Mouse (Mus musculus) left cerebral cortex, postnatal 36 days (tissue): ENCODE data around the gene Kpna3. TPM values are rescaled to one million over a fixed set of nuclear protein-coding genes. Genes with fewer than 3 reads are reported as not detected.
A peak's percentile ranks its signal among the peaks of the same experiment; 100 is the strongest.
"Not testable (repeated sequence)": the region's sequence is repeated elsewhere in the genome, so short reads cannot be mapped to it uniquely, and the experiment has no call there.

Source experiments
- DNase-seq, 2 experiments: peaks; one replicate each; pipeline ENCODE4 v3.0.0; 2021 to 2022; ENCODE audit warnings: low spot score in 2 of 2, mixed read lengths in 1 of 2
- intact Hi-C: fragments of 180-260 bp; cut with DNase I; formaldehyde crosslinking; loops from one replicate; pipeline ENCODE4 v1.15.1; 2025
- total RNA-seq, 2 experiments: library from RNA; stranded (reverse); gene quantifications; 2 replicates each; pipeline ENCODE4 v1.2.3; 2021

Kpna3 gene
- total RNA-seq, 2 experiments from 2014 or later, result 68.0 to 71.6 TPM

DNA sequence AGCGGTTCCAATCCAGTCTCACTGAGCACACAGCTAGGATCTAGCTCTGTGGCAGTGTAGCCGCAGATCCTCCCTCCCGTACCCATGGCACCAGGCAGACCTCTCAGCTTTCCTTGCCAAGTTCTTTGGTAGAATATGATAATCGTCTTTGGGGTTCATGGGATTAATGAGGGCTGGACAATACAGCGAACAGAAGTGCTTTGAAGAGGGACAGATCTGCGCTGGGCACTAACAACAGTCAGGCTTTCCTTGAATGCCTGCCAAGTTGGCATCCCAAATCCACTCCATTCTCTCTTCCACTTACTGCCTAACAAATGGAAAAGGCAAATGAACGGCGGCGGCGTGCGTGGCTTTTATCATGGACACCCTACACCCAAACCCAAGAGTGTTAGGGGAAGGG is 109.1 kb downstream of the Kpna3 start:
- intact Hi-C loops, result loop anchor here (5.0 to 10.0 kb wide), 4 partner anchors 37 to 1124 kb away; partner anchors contain the start of genes Gucy1b2 and Kpna3
- peak; percentile 28 to 45 for DNase-seq

DNA sequence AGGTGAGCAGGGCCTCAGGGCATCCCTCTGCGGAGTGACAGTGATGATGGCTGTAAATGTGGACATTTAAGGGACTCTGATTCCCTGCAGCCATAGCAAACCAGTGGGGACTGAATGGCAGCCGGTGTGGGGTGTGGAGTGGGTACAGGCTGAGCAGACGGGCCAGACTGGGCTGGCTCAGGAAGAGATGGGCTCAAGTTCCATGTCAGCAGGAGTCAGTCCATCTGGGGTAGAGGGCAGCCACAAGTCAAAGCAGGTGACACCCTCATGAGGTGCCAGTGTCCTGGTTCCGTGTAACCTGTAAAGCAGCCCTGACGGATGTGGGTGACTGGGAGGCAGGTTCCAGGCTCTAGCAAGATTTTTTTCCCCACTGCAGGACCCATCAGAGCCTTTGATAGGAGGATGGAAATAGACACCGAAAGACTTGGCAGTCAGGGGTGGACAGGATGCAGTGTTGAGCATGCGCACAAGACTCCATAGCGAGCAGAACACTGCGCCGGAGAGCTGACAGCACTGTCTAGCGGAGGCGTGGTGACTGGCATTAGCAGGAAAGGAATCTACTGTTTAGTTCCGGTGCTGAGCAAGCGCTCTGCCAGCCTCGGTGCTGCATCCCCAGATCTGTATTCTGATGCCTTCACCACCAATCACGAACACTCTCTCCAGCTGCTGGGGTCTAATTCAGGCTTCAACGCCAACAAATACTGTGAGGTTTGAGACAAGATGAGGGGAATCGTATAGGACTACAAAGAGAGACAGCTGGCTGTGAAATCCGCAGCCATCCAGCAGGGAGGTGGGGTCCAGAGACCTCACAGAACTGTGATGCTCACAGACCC is 111.8 kb downstream of the Kpna3 start:
- intact Hi-C loops, result no loop called here
- DNase-seq, result peak; percentile 86 to 87

DNA sequence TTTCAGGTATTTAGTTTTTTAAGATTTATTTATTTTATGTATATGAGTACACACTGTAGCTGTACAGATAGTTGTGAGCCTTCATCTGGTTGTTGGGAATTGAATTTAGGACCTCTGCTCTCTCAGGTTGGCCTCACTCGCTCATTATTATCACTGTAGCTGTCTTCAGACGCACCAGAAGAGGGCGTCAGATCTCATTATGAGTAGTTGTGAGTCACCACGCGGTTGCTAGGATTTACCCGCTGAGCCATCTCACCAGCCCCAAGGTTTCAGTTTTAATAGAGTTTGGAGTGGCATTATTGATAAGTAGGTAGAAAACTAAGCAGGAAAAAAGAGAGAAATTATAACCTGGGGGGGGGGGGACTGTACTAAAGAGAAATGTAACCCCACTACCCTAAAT is 112.7 kb downstream of the Kpna3 start:
- intact Hi-C loops, DNase-seq: not testable (repeated sequence)

DNA sequence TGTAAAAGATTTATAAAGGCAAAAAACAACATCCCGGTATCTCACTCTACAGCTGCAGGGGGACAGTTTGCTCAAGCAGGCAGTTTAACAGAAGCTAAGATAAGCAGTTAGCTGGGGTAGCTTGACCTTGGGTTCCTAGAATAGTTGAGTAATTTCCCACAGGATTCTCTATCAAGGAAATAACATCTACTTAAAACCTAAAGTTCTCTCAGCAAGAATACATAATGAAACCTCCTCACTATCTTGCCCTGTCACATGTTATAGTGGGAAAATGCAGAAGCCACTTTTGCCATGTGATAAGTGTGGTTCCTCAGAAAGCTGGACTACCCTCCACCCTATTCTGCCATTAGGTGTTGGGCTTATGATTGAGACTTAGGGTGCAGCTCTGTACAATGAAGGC is 116.9 kb downstream of the Kpna3 start:
- no peak for DNase-seq
- intact Hi-C loops, result no loop called here

DNA sequence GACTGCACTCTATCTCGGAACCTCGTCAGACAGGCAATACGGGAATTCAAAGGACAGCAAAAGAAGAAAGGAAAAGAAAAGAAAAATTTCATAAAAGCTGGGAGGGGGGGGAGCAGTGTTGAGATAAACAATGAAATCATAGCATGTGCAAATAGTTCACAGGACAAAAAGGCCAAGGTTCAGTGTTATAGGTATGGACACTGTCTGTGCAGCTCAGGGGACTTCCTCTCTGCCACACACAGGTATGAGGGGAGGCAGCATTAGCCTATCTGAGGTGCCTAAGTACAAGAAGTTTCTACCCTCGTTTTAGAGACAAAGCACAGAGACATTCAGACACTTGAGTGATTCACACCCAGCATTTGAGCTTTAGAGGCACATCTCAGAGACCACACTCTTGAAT is 118.5 kb downstream of the Kpna3 start:
- DNase-seq, result no peak
- intact Hi-C loops, result no loop called here

DNA sequence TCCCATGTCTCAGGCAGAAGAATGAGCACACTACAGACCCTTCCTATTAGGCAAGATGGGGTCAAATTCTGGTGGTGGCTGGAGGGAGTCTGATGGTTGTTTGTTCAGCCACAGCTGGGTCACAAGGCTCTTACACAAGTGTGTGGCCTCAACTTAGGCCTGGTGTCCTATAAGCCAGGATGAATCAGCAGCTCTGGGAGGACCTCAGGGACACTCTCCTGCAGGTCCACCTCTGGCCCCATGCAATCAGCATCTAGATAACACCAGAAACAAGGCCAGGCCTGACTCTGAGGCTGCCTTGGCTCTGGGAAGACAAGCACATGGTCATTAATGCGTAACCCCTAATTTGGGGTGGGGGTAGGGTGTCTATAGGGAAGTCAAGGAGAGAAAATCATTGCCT is 118.9 kb downstream of the Kpna3 start:
- DNase-seq, result no peak
- intact Hi-C loops, result no loop called here

DNA sequence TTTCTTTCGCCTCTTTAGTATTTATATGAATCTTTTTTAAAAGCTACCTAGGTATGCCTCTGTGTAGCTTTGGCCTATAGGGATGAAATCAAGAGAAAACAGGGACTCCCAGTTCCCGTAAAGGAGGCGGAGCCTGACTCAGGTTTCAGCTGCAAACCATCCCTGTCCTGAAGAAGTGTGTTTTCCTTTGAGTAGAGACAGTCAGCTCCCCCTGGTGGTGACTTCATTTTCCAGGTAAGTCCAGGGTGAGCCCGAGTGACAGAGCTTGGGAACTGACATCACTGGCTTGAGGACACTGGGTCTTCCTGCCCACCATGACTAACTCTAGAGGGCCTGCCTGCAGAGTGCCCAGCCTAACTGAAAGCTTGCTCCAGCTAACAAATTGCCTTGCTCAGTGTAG is 122.8 kb downstream of the Kpna3 start:
- peak; percentile 38 to 41 for DNase-seq
- intact Hi-C loops, result no loop called here

Other genes with a start within 250 kb of the Kpna3 start
- not detected for gene Sgcg, start 181.4 kb downstream of the Kpna3 start, total RNA-seq
- gene Arl11, start 130.1 kb downstream of the Kpna3 start, total RNA-seq, result under 1 TPM; 0.27 to 0.35 TPM
- 1 to 10 TPM; 3.4 to 4.8 TPM for gene Ebpl, start 79.4 kb downstream of the Kpna3 start, total RNA-seq
- 10 to 100 TPM; 45.8 to 48.7 TPM for gene Spryd7, start 117.0 kb upstream of the Kpna3 start, total RNA-seq
- 10 to 100 TPM; 11.8 to 11.9 TPM for gene Trim13, start 158.4 kb upstream of the Kpna3 start, total RNA-seq
- 1 to 10 TPM in 1 of 2 experiments, under 1 TPM in 1; 0.64 to 1.1 TPM for gene Kcnrg, start 167.6 kb upstream of the Kpna3 start, total RNA-seq